Mouse (Mus musculus) ovary, adult 18-20 months (tissue): ENCODE measurements around the gene Zbtb22.
"Not testable (repeated sequence)": the region's sequence is repeated elsewhere in the genome, so short reads cannot be mapped to it uniquely, and the experiment has no call there.

Experiments
- DNase-seq: peaks from one replicate; pipeline ENCODE4 v3.0.0; 2022; ENCODE audit warnings: low spot score, mixed read lengths

Gene Zbtb22

GRCm38 (mm10) chr17:33948090-33948904 is 32.6 kb downstream of the Zbtb22 start:
- no peak for DNase-seq

GRCm38 (mm10) chr17:33948905-33949537 is 33.3 kb downstream of the Zbtb22 start:
- peak; percentile 62 for DNase-seq

DNA sequence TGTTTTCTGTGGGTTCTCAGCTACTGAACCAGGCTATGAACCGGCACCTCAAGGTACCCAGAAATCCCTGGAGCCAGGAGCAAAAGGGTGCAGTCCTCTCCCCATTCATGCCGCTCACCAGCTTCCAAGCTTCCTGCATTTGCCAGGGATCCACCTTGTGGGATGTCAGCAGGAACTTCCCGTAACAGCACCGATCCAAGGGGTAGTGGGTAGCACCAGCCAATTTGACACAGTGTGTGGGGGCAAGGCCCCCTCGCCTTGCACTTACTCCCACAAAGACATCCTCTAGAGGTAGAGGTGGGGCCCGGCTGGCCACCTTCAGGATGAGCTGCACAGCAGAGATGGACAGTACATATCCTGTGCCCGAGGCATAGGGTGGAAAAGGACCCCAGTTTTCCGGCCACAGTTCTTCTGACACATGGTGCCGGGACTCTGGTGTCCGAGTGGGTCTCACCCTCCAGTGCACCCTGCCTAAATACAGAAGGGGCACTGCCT is 34.5 kb downstream of the Zbtb22 start:
- DNase-seq: no peak

DNA sequence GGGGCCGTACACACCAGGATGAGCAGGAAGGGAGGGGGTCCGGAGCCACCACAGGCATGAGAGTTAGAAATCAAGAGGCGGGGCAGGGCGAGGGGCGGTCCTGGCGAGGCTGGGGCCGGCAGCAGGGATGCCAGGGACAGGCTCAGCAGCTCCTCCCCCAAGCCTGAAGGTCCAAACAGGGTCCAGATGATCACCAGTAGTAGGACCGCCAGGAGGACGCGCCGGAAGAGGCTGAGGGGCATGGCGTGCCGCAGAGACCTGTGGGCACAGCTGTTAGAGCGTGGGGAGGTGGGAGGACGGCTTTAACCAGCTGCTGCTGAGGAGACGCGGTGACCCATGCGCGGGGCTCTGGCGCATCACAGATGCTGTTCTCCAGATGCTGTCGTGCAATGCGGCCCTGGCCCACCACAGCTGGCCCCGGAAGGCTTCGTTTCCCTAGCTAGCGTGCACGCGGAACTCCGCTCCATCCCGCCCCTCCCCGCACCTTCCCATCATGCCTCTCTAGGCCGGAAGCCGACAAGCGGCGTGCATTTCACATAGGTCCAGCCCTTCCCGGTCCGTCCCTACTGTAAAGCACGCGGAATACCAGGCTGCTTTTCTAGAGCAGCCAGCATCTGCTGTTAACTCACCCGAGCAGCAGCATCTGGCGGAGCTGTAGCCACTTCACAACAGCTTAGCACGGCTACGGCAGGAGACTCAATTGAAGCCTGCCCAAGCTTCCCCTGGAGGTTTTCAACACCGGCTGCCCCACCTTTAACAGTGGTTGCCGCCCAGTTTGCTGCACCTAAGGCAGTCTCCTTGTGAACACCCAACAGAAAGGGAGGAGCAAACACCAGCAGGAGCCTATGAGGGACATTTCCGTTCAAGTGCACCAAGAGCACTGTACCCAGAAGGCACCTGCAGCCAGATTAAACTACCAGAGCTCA is 35.6 kb downstream of the Zbtb22 start, which contains the start of gene B3galt4:
B3galt4 (minus strand) TSS at position 468 of the 926 bp plus-strand sequence.
- peak; percentile 79 for DNase-seq

GRCm38 (mm10) chr17:33952015-33952414 is 36.3 kb downstream of the Zbtb22 start:
- not testable (repeated sequence) for DNase-seq

DNA sequence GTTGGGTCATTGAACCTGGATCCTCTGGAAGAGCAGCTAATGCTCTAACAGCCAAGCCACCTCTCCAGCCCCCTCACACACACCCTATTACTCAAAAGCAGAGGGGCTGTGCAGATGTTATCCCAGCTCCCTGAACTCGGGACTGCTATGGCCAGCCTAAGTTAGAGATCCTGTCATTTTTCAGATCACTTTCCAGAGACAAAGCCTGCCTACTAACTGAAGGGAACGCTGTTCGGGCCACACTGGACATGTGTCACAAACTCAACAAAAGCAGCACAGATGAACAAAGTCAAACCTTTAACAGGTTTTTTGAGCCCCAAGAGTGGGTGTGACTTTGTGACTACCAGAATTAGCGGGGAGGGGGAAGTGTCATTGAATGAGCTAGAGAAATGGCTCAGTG is 37.2 kb downstream of the Zbtb22 start:
- no peak for DNase-seq

- DNase-seq: no peak
Measured at GRCm38 (mm10) chr17:33953310-33953709, 37.6 kb downstream of the Zbtb22 start.

DNA sequence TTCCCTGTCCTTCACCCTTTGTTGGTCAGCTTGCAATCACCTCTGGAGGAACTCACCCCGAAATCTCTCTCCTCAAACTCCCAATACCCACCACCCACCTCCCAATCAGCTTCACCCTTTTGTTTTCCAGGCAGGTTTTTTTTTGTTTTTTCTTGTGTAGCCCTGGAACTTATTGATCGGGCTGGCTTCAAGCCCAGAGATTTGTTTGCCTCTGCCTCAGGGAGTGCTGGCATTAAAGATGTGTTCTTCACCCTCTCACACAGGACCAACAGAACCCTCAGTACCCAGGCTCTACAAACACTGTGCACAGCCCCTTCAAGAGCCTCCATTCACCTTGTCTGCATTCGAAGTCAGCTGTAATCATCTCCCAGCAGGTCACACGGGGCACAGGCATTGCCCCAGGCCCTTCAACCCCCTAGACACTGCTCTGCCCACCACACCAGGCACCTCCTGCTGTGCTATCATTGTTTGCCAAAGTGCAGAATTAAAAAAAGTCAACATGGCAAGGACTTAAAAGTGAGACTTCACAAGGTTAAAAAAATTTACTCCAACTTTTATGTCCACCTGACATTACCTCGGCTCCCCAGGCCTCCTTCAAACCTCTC is 38.4 kb downstream of the Zbtb22 start:
- DNase-seq: no peak

GRCm38 (mm10) chr17:33954646-33955554 is 39.2 kb downstream of the Zbtb22 start:
- DNase-seq: no peak

DNA sequence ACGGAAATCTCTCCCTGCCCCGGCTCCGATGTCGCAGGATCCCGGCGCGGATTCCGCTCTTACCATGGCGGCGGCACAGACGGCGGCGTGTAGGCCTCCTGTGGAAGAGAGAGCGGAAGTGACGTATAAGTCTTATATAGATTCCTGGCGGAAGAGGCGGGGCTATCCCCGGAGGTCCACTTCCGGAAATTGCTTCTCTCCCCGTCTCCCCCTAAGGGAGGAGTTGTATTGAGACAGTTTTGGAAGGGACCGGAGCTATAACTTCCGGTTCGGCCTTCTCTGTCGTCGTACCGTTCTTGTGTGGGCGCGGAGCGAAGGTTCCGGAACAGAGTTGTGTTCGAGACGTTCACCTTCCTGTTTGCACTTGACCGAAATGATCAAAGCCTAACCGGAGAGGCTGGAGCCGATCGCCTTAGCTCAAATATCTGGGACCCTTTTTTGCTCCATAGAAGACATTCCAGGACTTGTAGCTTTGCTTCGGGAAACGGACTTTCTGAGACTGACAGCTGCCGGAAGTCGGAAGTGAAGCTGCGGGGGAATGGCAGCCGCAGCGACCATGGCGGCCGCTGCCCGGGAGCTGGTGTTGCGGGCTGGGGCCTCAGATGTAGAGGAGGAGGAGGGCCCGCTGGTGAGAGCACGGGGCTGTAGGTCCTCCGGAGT is 40.0 kb downstream of the Zbtb22 start, which contains the start of the genes Vps52 and Rps18:
Vps52 (plus strand) TSS at position 258 of the 660 bp plus-strand sequence.
Rps18 (minus strand) TSS at position 447 of the 660 bp plus-strand sequence.
- DNase-seq: peak; percentile 94

- DNase-seq: no peak
Measured at GRCm38 (mm10) chr17:33956336-33956735, 40.6 kb downstream of the Zbtb22 start.

- no peak for DNase-seq
Measured at GRCm38 (mm10) chr17:33957493-33957892, 41.8 kb downstream of the Zbtb22 start.

GRCm38 (mm10) chr17:33958451-33958850 is 42.7 kb downstream of the Zbtb22 start:
- no peak for DNase-seq

GRCm38 (mm10) chr17:33959135-33959534 is 43.4 kb downstream of the Zbtb22 start:
- DNase-seq: no peak

- no peak for DNase-seq
Measured at GRCm38 (mm10) chr17:33959948-33960347, 44.2 kb downstream of the Zbtb22 start.

DNA sequence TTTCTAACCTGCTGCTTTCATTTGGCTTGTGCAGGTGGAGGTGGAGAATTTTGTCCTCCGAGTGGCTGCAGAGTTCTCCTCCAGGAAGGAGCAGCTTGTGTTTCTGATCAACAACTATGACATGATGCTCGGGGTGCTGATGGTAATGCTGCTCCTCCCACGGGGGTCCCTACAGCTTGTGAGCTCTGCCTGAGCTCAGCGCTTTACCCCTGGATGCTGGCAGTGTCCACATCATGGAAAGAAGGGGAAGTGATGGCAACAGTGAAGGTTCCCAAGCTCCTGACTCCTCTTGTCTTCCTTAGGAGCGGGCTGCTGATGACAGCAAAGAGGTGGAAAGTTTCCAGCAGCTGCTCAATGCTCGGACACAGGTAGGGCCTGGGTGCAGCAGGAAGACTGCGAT is 47.2 kb downstream of the Zbtb22 start:
- DNase-seq: no peak

GRCm38 (mm10) chr17:33965082-33965845 is 49.6 kb downstream of the Zbtb22 start:
- no peak for DNase-seq

DNA sequence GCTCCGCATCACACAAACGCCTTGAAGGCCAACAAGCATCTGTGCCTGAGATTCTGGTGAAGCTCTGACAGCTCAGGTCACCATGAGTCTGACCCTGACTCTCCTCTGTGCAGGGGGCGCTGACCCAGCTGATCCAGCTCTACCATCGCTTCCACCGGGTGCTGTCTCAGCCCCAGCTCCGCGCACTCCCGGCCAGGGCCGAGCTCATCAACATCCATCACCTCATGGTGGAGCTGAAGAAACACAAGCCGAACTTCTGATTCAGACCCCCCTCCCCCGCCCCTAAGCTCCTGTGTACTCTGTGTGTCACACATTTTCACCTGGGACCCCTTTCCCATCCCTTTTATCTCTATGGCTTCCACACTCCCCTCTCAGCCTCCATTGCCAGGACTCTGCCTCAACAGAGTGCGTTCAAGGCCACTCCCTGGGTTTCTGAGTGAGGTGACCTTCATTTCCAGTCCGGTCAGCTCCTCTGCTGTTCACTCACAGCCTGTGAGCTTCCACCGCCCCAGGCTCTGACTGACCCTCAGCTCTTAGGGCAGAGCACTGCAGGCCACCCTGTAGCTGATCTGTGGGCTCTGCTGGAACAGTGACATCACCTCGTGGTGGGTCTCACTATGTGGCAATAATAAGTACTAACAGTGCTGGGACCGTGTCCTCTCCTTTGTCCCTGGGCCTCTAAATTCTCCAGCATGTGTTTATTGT is 50.3 kb downstream of the Zbtb22 start:
- DNase-seq: no peak
